Mouse (Mus musculus) midbrain, embryonic 10.5 days (tissue): ENCODE data around the gene Zfp747. TPM values are rescaled to one million over a fixed set of nuclear protein-coding genes. Genes with fewer than 3 reads are reported as not detected.
A peak's percentile ranks its signal among the peaks of the same experiment; 100 is the strongest.
"Not testable (repeated sequence)": the region's sequence is repeated elsewhere in the genome, so short reads cannot be mapped to it uniquely, and the experiment has no call there.

Experiments
- DNase-seq: peaks from one replicate; pipeline ENCODE4 v3.0.0-alpha.2; 2017; ENCODE audit warnings: low spot score
- H3K27ac ChIP-seq: fragments of 300-500 bp; sonication (generic); replicated peaks from 2 replicates; pipeline ENCODE4 v1.5.1; 2016; ENCODE audit warnings: mild to moderate bottlenecking
- H3K27me3 ChIP-seq: fragments of 300-500 bp; sonication (generic); 2 replicates; pipeline ENCODE4 v1.6.1; 2016; ENCODE audit warnings: low read depth, mild to moderate bottlenecking; ENCODE audit not compliant: poor library complexity, severe bottlenecking
- H3K36me3 ChIP-seq: fragments of 300-500 bp; sonication (generic); 2 replicates; pipeline ENCODE4 v1.6.1; 2016; ENCODE audit warnings: mild to moderate bottlenecking, moderate library complexity
- H3K4me1 ChIP-seq: fragments of 300-500 bp; sonication (generic); 2 replicates; pipeline ENCODE4 v1.6.1; 2016
- H3K4me3 ChIP-seq: fragments of 300-500 bp; sonication (generic); 2 replicates; pipeline ENCODE4 v1.5.1; 2016; ENCODE audit warnings: mild to moderate bottlenecking, moderate library complexity
- H3K9me3 ChIP-seq: fragments of 300-500 bp; sonication (generic); replicated peaks from 2 replicates; pipeline ENCODE4 v1.6.1; 2016; ENCODE audit warnings: mild to moderate bottlenecking
- WGBS: fragments of 180-500 bp; shearing (Covaris S2); methylation state at CpG from one replicate; pipeline ENCODE4 v1.1.7; 2016; 5-methylcytosine and 5-hydroxymethylcytosine counted together
- polyA plus RNA-seq: library from polyadenylated mRNA; unstranded; fragments of >200 nt; fragmentation: Nextera tagmentation; extraction: Ambion mirVana; gene quantifications from 2 replicates; pipeline ENCODE4 v1.2.1, GENCODE M21; 2016

Gene Zfp747
- polyA plus RNA-seq, 1 experiment from 2014 or later: 8.6 TPM

GRCm38 (mm10) chr7:127342888-127343287, 33.0 kb downstream of the Zfp747 start:
- peaks cover 31% of the 10 kb centered on the region for H3K4me1 ChIP-seq
- DNase-seq: no peak
- no peaks in the 10 kb centered on the region for H3K9me3 ChIP-seq
- no peaks in the 10 kb centered on the region for H3K27me3 ChIP-seq
- H3K36me3 ChIP-seq: peaks cover 35% of the 10 kb centered on the region
- peak overlapping the region; percentile 15; the same call in 1 of the 2 replicates for H3K4me3 ChIP-seq
- no peak overlapping the region for H3K27ac ChIP-seq
- WGBS: 94% methylated on average over 7 of the region's 7 CpGs

GRCm38 (mm10) chr7:127342332-127342731, 33.5 kb downstream of the Zfp747 start:
- DNase-seq: no peak
- Histone ChIP-seq H3K9me3 (no peaks in the 10 kb centered on the region), H3K4me3 (no peak overlapping the region), H3K4me1 (peaks cover 31% of the 10 kb centered on the region), H3K27ac (no peak overlapping the region), H3K27me3 (no peaks in the 10 kb centered on the region), H3K36me3 (peaks cover 35% of the 10 kb centered on the region)
- WGBS: 71% methylated on average over 4 of the region's 4 CpGs

- peaks cover 35% of the 10 kb centered on the region for H3K36me3 ChIP-seq
- not testable (repeated sequence) for H3K4me3 ChIP-seq, H3K27me3 ChIP-seq, DNase-seq, H3K27ac ChIP-seq, H3K9me3 ChIP-seq
- WGBS: 85% methylated on average over 6 of the region's 6 CpGs
- H3K4me1 ChIP-seq: peaks cover 26% of the 10 kb centered on the region
These were observed 34.0 kb downstream of the Zfp747 start for GRCm38 (mm10) chr7:127341861-127342260.

GRCm38 (mm10) chr7:127341356-127341755, 34.5 kb downstream of the Zfp747 start:
- no peak for DNase-seq

GRCm38 (mm10) chr7:127337636-127338035, 38.2 kb downstream of the Zfp747 start:
- Histone ChIP-seq H3K36me3 (peaks cover 17% of the 10 kb centered on the region), H3K4me1 (no peaks in the 10 kb centered on the region), H3K4me3 (no peak overlapping the region), H3K27ac (no peak overlapping the region), H3K9me3 (no peaks in the 10 kb centered on the region), H3K27me3 (no peaks in the 10 kb centered on the region)
- no peak for DNase-seq
- 78% methylated on average over 4 of the region's 4 CpGs for WGBS

More at GRCm38 (mm10) chr7:127341356-127341755, 34.5 kb downstream of the Zfp747 start:
- peaks cover 35% of the 10 kb centered on the region for H3K36me3 ChIP-seq
- H3K27me3 ChIP-seq: no peaks in the 10 kb centered on the region
- H3K27ac ChIP-seq: no peak overlapping the region
- 97% methylated on average over 8 of the region's 8 CpGs for WGBS
- peaks cover 21% of the 10 kb centered on the region for H3K4me1 ChIP-seq
- H3K9me3 ChIP-seq: no peaks in the 10 kb centered on the region
- H3K4me3 ChIP-seq: no peak overlapping the region

- no peaks in the 10 kb centered on the region for H3K4me1 ChIP-seq
- H3K4me3 ChIP-seq: no peak overlapping the region
- no peaks in the 10 kb centered on the region for H3K27me3 ChIP-seq
- no peaks in the 10 kb centered on the region for H3K9me3 ChIP-seq
- H3K27ac ChIP-seq: no peak overlapping the region
- 95% methylated on average over 4 of the region's 4 CpGs for WGBS
- H3K36me3 ChIP-seq: no peaks in the 10 kb centered on the region
- DNase-seq: no peak
These were observed 40.2 kb downstream of the Zfp747 start for GRCm38 (mm10) chr7:127335604-127336003.

GRCm38 (mm10) chr7:127333240-127333639, 42.6 kb downstream of the Zfp747 start:
- Histone ChIP-seq H3K4me3 (no peak overlapping the region), H3K9me3 (no peaks in the 10 kb centered on the region), H3K27ac (no peak overlapping the region), H3K4me1 (no peaks in the 10 kb centered on the region), H3K36me3 (no peaks in the 10 kb centered on the region), H3K27me3 (no peaks in the 10 kb centered on the region)
- DNase-seq: no peak
- WGBS: 85% methylated on average over 6 of the region's 6 CpGs

GRCm38 (mm10) chr7:127326685-127327084, 49.2 kb downstream of the Zfp747 start:
- Histone ChIP-seq H3K27me3 (no peaks in the 10 kb centered on the region), H3K36me3 (no peaks in the 10 kb centered on the region), H3K4me3 (no peak overlapping the region), H3K9me3 (no peaks in the 10 kb centered on the region), H3K4me1 (peaks cover 18% of the 10 kb centered on the region), H3K27ac (peak overlapping the region; percentile 71)
- WGBS: 26% methylated on average over 2 of the region's 2 CpGs
- DNase-seq: peak; percentile 40

- 86% methylated on average over 8 of the region's 8 CpGs for WGBS
- H3K4me1 ChIP-seq: peaks cover 18% of the 10 kb centered on the region
- DNase-seq: no peak
- H3K4me3 ChIP-seq: no peak overlapping the region
- no peaks in the 10 kb centered on the region for H3K27me3 ChIP-seq
- H3K9me3 ChIP-seq: no peaks in the 10 kb centered on the region
- no peaks in the 10 kb centered on the region for H3K36me3 ChIP-seq
- no peak overlapping the region for H3K27ac ChIP-seq
These were observed 50.3 kb downstream of the Zfp747 start for GRCm38 (mm10) chr7:127325550-127325949.

- 91% methylated on average over 7 of the region's 7 CpGs for WGBS
- no peak for DNase-seq
- Histone ChIP-seq H3K4me1 (peaks cover 18% of the 10 kb centered on the region), H3K36me3 (no peaks in the 10 kb centered on the region), H3K9me3 (no peaks in the 10 kb centered on the region), H3K27ac (no peak overlapping the region), H3K27me3 (no peaks in the 10 kb centered on the region), H3K4me3 (no peak overlapping the region)
These were observed 50.9 kb downstream of the Zfp747 start for GRCm38 (mm10) chr7:127324944-127325343.

Other genes with a start within 250 kb of the Zfp747 start
- 0.09 and 0.10 TPM in 2 replicates for gene Spn, start 238.2 kb downstream of the Zfp747 start, polyA plus RNA-seq
- gene Cd2bp2, start 180.0 kb downstream of the Zfp747 start, polyA plus RNA-seq: 94.3 and 109 TPM in 2 replicates
- 22.7 and 29.4 TPM in 2 replicates for gene Tbc1d10b, start 167.6 kb downstream of the Zfp747 start, polyA plus RNA-seq
- 12.6 and 16.5 TPM in 2 replicates for gene Mylpf, start 167.2 kb downstream of the Zfp747 start, polyA plus RNA-seq
- 75.4 and 78.6 TPM in 2 replicates for gene Zfp553, start 143.0 kb downstream of the Zfp747 start, polyA plus RNA-seq
- gene Sept1, start 142.9 kb downstream of the Zfp747 start, polyA plus RNA-seq: 31.8 and 32.7 TPM in 2 replicates
- gene Zfp771, start 131.8 kb downstream of the Zfp747 start, polyA plus RNA-seq: 59.4 TPM in 2 replicates
- 289 and 345 TPM in 2 replicates for gene Dctpp1, start 115.3 kb downstream of the Zfp747 start, polyA plus RNA-seq
- gene Sephs2, start 102.0 kb downstream of the Zfp747 start, polyA plus RNA-seq: 71.2 and 76.9 TPM in 2 replicates
- 0.72 and 0.77 TPM in 2 replicates for gene Itgal, start 79.8 kb downstream of the Zfp747 start, polyA plus RNA-seq
- 19.7 and 20.6 TPM in 2 replicates for gene Zfp768, start 30.5 kb downstream of the Zfp747 start, polyA plus RNA-seq
- gene 9130019O22Rik, start 11.1 kb upstream of the Zfp747 start, polyA plus RNA-seq: 5.8 and 6.4 TPM in 2 replicates
- gene E430018J23Rik, start 17.6 kb upstream of the Zfp747 start, polyA plus RNA-seq: 5.4 and 6.3 TPM in 2 replicates
- 6.9 and 8.0 TPM in 2 replicates for gene Zfp764, start 30.8 kb upstream of the Zfp747 start, polyA plus RNA-seq
- 34.4 and 35.2 TPM in 2 replicates for gene Zfp688, start 46.0 kb upstream of the Zfp747 start, polyA plus RNA-seq
- gene Zfp689, start 73.1 kb upstream of the Zfp747 start, polyA plus RNA-seq: 13.9 and 16.4 TPM in 2 replicates
- 56.0 and 59.6 TPM in 2 replicates for gene Prr14, start 83.6 kb upstream of the Zfp747 start, polyA plus RNA-seq
- 8.6 and 9.6 TPM in 2 replicates for gene Fbrs, start 103.1 kb upstream of the Zfp747 start, polyA plus RNA-seq
- gene Srcap, start 135.9 kb upstream of the Zfp747 start, polyA plus RNA-seq: 52.6 and 56.1 TPM in 2 replicates
- 14.3 and 18.8 TPM in 2 replicates for gene Gm42715, start 143.5 kb upstream of the Zfp747 start, polyA plus RNA-seq
- 7.2 and 8.2 TPM in 2 replicates for gene Tmem265, start 185.3 kb upstream of the Zfp747 start, polyA plus RNA-seq
- 46.9 and 48.3 TPM in 2 replicates for gene Phkg2, start 197.3 kb upstream of the Zfp747 start, polyA plus RNA-seq
- 14.4 and 16.9 TPM in 2 replicates for gene Ccdc189, start 212.5 kb upstream of the Zfp747 start, polyA plus RNA-seq
- 56.7 and 59.6 TPM in 2 replicates for gene Rnf40, start 212.7 kb upstream of the Zfp747 start, polyA plus RNA-seq
- gene Zfp629, start 239.7 kb upstream of the Zfp747 start, polyA plus RNA-seq: 32.2 and 37.1 TPM in 2 replicates